Mouse (Mus musculus): ENCODE results near the gene Dtd2.

- TF ChIP-seq CTCF (IDR thresholded peaks at IDR 0.05; ENCODE audit: borderline replicate concordance, insufficient read depth, low read depth, low read length) = no peak
- TF ChIP-seq POLR2A (IDR thresholded peaks at IDR 0.05; ENCODE audit: borderline replicate concordance, insufficient read depth, low read length) = no peak
Measured at GRCm38 (mm10) chr12:51969876-51970275, 36.4 kb downstream of the Dtd2 start.

All from cerebellum, adult 2 months (tissue).